In the genomic region with DNA sequence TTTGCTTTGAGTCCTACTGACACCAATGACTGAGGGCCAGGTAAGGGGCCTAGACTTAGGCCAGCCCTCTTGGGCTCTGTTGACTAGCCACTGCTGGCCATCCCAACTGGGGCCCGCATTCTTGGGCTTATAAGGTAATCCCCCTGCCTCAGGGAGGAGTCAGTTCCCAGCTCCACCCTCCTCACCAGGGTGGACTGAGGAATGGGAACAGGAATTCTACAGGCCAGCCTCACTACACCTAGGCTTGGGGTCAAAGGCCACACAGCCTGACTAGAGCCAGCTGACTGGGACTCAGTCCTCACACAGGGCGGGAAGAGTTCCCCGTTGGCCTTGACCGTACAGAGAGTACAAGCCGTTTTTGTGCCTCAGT, we compare ENCODE assay signal across 8 mouse cellular contexts. TPM values are rescaled to one million over a fixed set of nuclear protein-coding genes. Genes with fewer than 3 reads are reported as not detected.
A peak's percentile ranks its signal among the peaks of the same experiment; 100 is the strongest.
DNase-seq lines count a peak whose midpoint lies in the region; ATAC-seq and TF ChIP-seq lines count a peak whose summit lies in the region.

No protein-coding gene starts in this region.

- TF ChIP-seq POLR2A in lung, adult 2 months (IDR thresholded peaks at IDR 0.05; ENCODE audit: borderline replicate concordance, extremely low read depth, low read depth, low read length), result no peak
- peak; percentile 50; the same call in 1 of the 2 replicates for TF ChIP-seq POLR2A in embryonic fibroblast, embryonic 13.5 days (IDR thresholded peaks at IDR 0.05; ENCODE audit: low read depth, low read length)

- H3K27ac ChIP-seq in embryonic fibroblast, embryonic 13.5 days (ENCODE audit: insufficient read depth, low read length), result peak overlapping the region; percentile 92
- peak overlapping the region; percentile 98 for H3K27ac ChIP-seq in limb, embryonic 10.5 days
- peak overlapping the region; percentile 45; the same call in 1 of the 2 replicates for H3K27ac ChIP-seq in neural tube, embryonic 14.5 days (ENCODE audit: low read depth, low read length)

- ATAC-seq in neural tube, embryonic 14.5 days (ENCODE audit: low read depth), result no peak
- no peak for ATAC-seq in erythroblast, adult 5-6 weeks (replicated peaks; ENCODE audit: low FRiP score, poor library complexity, severe bottlenecking)

- peaks cover 13% of the 10 kb centered on the region for H3K4me1 ChIP-seq in lung, adult 2 months (ENCODE audit: control insufficient read depth, insufficient read depth, low read length)
- H3K4me1 ChIP-seq in embryonic fibroblast, embryonic 13.5 days (ENCODE audit: control insufficient read depth, insufficient read depth, low read length), result peaks cover 16% of the 10 kb centered on the region
- H3K4me1 ChIP-seq in limb, embryonic 10.5 days, result peaks cover 38% of the 10 kb centered on the region
- H3K4me1 ChIP-seq in neural tube, embryonic 14.5 days (ENCODE audit: control insufficient read depth, insufficient read depth, low read length), result peaks cover 23% of the 10 kb centered on the region

- H3K9ac ChIP-seq in neural tube, embryonic 14.5 days (replicated peaks; ENCODE audit: low read depth, low read length), result peak overlapping the region; percentile 11; the same call in 1 of the 2 replicates

- DNase-seq in lung, adult 2 months, result no peak
- no peak for DNase-seq in lung, postnatal 14 days
- DNase-seq in limb, embryonic 10.5 days (ENCODE audit: low spot score), result peak; percentile 49
- no peak for DNase-seq in adrenal gland, adult 18-20 months (ENCODE audit: low spot score in 2 of 2)
- DNase-seq in spleen, adult 12 weeks (ENCODE audit: low spot score), result no peak

- TF ChIP-seq CTCF in lung, adult 2 months (IDR thresholded peaks at IDR 0.05; ENCODE audit: insufficient read depth, low read length), result no peak
- TF ChIP-seq CTCF in embryonic fibroblast, embryonic 13.5 days (IDR thresholded peaks at IDR 0.05; ENCODE audit: borderline replicate concordance, insufficient read depth, low read length), result no peak

- H3K9me3 ChIP-seq in limb, embryonic 10.5 days (replicated peaks), result no peaks in the 10 kb centered on the region
- H3K9me3 ChIP-seq in neural tube, embryonic 14.5 days (ENCODE audit: control insufficient read depth, low read length), result no peaks in the 10 kb centered on the region

- WGBS in lung, adult 2 months, result 45% methylated on average over 5 of the region's 5 CpGs
- 23% methylated on average over 5 of the region's 5 CpGs for WGBS in limb, embryonic 10.5 days
- WGBS in neural tube, embryonic 14.5 days, result 54% methylated on average over 5 of the region's 5 CpGs

- peaks cover 58% of the 10 kb centered on the region for H3K36me3 ChIP-seq in limb, embryonic 10.5 days
- peaks cover 20% of the 10 kb centered on the region for H3K36me3 ChIP-seq in neural tube, embryonic 14.5 days (ENCODE audit: control insufficient read depth, insufficient read depth, low read length)

- H3K27me3 ChIP-seq in limb, embryonic 10.5 days (ENCODE audit: low read depth, poor library complexity, severe bottlenecking), result peaks cover 7% of the 10 kb centered on the region; the same call in 1 of the 2 replicates
- H3K27me3 ChIP-seq in neural tube, embryonic 14.5 days (ENCODE audit: control insufficient read depth, insufficient read depth, low read length), result no peaks in the 10 kb centered on the region

- H3K4me3 ChIP-seq in lung, adult 2 months (replicated peaks; ENCODE audit: extremely low read depth, low read depth, low read length), result peak overlapping the region; percentile 6
- peak overlapping the region; percentile 76 for H3K4me3 ChIP-seq in embryonic fibroblast, embryonic 13.5 days (ENCODE audit: insufficient read depth, low read length)
- peak overlapping the region; percentile 92 for H3K4me3 ChIP-seq in limb, embryonic 10.5 days
- peak overlapping the region; percentile 78; the same call in 1 of the 2 replicates for H3K4me3 ChIP-seq in neural tube, embryonic 14.5 days (ENCODE audit: low read depth, low read length)

- peak overlapping the region; percentile 97 for H3K4me2 ChIP-seq in neural tube, embryonic 14.5 days (ENCODE audit: low read depth, low read length)

RNA-seq across cellular contexts. Expression of gene Pdlim7, which starts 2.0 kb away (rescaled TPM):
- 72.1 and 80.5 TPM in 2 replicates for polyA plus RNA-seq in lung, adult 2 months (2012; rRNA removed)
- 132 and 179 TPM in 2 replicates for polyA plus RNA-seq in embryonic fibroblast, embryonic 13.5 days (2011; ENCODE audit: insufficient read length, low read depth, missing spikeins)
- polyA plus RNA-seq in limb, embryonic 10.5 days (2016; fragmentation: Nextera tagmentation; extraction: Ambion mirVana), result 202 and 206 TPM in 2 replicates
- 142 and 163 TPM in 2 replicates for polyA plus RNA-seq in neural tube, embryonic 14.5 days (2014; fragmentation: Nextera tagmentation; extraction: Ambion mirVana)
- total RNA-seq in erythroblast, adult 5-6 weeks (2015; ENCODE audit: low replicate concordance), result 1.7 and 1.9 TPM in 2 replicates
- total RNA-seq in erythroblast, adult 5-6 weeks (2017; ENCODE audit: low replicate concordance), result 2.4 and 2.9 TPM in 2 replicates
- total RNA-seq in adrenal gland, adult 18-20 months (2021), result 10 to 100 TPM; 11.6 to 26.8 TPM

RNA-seq across cellular contexts. Expression of gene Dok3, which starts 17.6 kb away (rescaled TPM):
- 39.8 TPM in 2 replicates for polyA plus RNA-seq in lung, adult 2 months (2012; rRNA removed)
- 0.60 and 0.79 TPM in 2 replicates for polyA plus RNA-seq in embryonic fibroblast, embryonic 13.5 days (2011; ENCODE audit: insufficient read length, low read depth, missing spikeins)
- polyA plus RNA-seq in limb, embryonic 10.5 days (2016; fragmentation: Nextera tagmentation; extraction: Ambion mirVana), result 2.7 and 2.9 TPM in 2 replicates
- polyA plus RNA-seq in neural tube, embryonic 14.5 days (2014; fragmentation: Nextera tagmentation; extraction: Ambion mirVana), result 4.2 and 4.6 TPM in 2 replicates
- 11.9 and 19.2 TPM in 2 replicates for total RNA-seq in erythroblast, adult 5-6 weeks (2015; ENCODE audit: low replicate concordance)
- total RNA-seq in erythroblast, adult 5-6 weeks (2017; ENCODE audit: low replicate concordance), result 12.5 and 12.9 TPM in 2 replicates
- 1 to 10 TPM; 5.1 to 5.3 TPM for total RNA-seq in adrenal gland, adult 18-20 months (2021)

RNA-seq across cellular contexts. Expression of gene Dbn1, which starts 23.6 kb away (rescaled TPM):
- polyA plus RNA-seq in lung, adult 2 months (2012; rRNA removed), result 20.6 and 21.6 TPM in 2 replicates
- polyA plus RNA-seq in embryonic fibroblast, embryonic 13.5 days (2011; ENCODE audit: insufficient read length, low read depth, missing spikeins), result 105 and 139 TPM in 2 replicates
- polyA plus RNA-seq in limb, embryonic 10.5 days (2016; fragmentation: Nextera tagmentation; extraction: Ambion mirVana), result 346 and 417 TPM in 2 replicates
- polyA plus RNA-seq in neural tube, embryonic 14.5 days (2014; fragmentation: Nextera tagmentation; extraction: Ambion mirVana), result 376 and 450 TPM in 2 replicates
- 0.42 TPM in 1 of 2 replicates, not detected in the other for total RNA-seq in erythroblast, adult 5-6 weeks (2015; ENCODE audit: low replicate concordance)
- total RNA-seq in erythroblast, adult 5-6 weeks (2017; ENCODE audit: low replicate concordance), result not detected in 2 replicates
- total RNA-seq in adrenal gland, adult 18-20 months (2021), result 10 to 100 TPM; 11.1 to 16.2 TPM

RNA-seq across cellular contexts. Expression of gene Ddx41, which starts 25.0 kb away (rescaled TPM):
- polyA plus RNA-seq in lung, adult 2 months (2012; rRNA removed), result 58.0 and 61.1 TPM in 2 replicates
- polyA plus RNA-seq in embryonic fibroblast, embryonic 13.5 days (2011; ENCODE audit: insufficient read length, low read depth, missing spikeins), result 23.9 and 26.2 TPM in 2 replicates
- 94.0 and 102 TPM in 2 replicates for polyA plus RNA-seq in limb, embryonic 10.5 days (2016; fragmentation: Nextera tagmentation; extraction: Ambion mirVana)
- polyA plus RNA-seq in neural tube, embryonic 14.5 days (2014; fragmentation: Nextera tagmentation; extraction: Ambion mirVana), result 51.3 and 54.1 TPM in 2 replicates
- total RNA-seq in erythroblast, adult 5-6 weeks (2015; ENCODE audit: low replicate concordance), result 1.3 and 3.6 TPM in 2 replicates
- total RNA-seq in erythroblast, adult 5-6 weeks (2017; ENCODE audit: low replicate concordance), result 14.1 and 17.6 TPM in 2 replicates
- total RNA-seq in adrenal gland, adult 18-20 months (2021), result 10 to 100 TPM; 40.6 to 47.1 TPM

RNA-seq across cellular contexts. Expression of gene Prr7, which starts 47.4 kb away (rescaled TPM):
- 5.6 and 9.6 TPM in 2 replicates for polyA plus RNA-seq in lung, adult 2 months (2012; rRNA removed)
- polyA plus RNA-seq in embryonic fibroblast, embryonic 13.5 days (2011; ENCODE audit: insufficient read length, low read depth, missing spikeins), result 2.5 and 4.6 TPM in 2 replicates
- polyA plus RNA-seq in limb, embryonic 10.5 days (2016; fragmentation: Nextera tagmentation; extraction: Ambion mirVana), result 0.34 and 0.35 TPM in 2 replicates
- polyA plus RNA-seq in neural tube, embryonic 14.5 days (2014; fragmentation: Nextera tagmentation; extraction: Ambion mirVana), result 5.8 and 6.7 TPM in 2 replicates
- total RNA-seq in erythroblast, adult 5-6 weeks (2015; ENCODE audit: low replicate concordance), result not detected in 2 replicates
- not detected in 2 replicates for total RNA-seq in erythroblast, adult 5-6 weeks (2017; ENCODE audit: low replicate concordance)
- total RNA-seq in adrenal gland, adult 18-20 months (2021), result 1 to 10 TPM; 1.9 to 2.2 TPM

Comparison
In these comparisons a context has a peak if more than half of its experiments do, and no peak if none do; other contexts are left out.
1. H3K4me3 ChIP-seq: peak in every context shown above with its lines; median percentile 92 in limb, embryonic 10.5 days; 78 in neural tube, embryonic 14.5 days; 76 in embryonic fibroblast, embryonic 13.5 days; 6 in lung, adult 2 months.
2. H3K27ac ChIP-seq: peak in every context shown above with its lines; median percentile 98 in limb, embryonic 10.5 days; 92 in embryonic fibroblast, embryonic 13.5 days; 45 in neural tube, embryonic 14.5 days.